Mouse (Mus musculus) spleen, postnatal 10 days (tissue): ENCODE measurements around the gene Suco.
A peak's percentile ranks its signal among the peaks of the same experiment; 100 is the strongest.

Experiments used
- DNase-seq, 2 experiments: peaks; one replicate each; pipeline ENCODE4 v3.0.0; 2021 to 2022; ENCODE audit warnings: low spot score in 2 of 2

The Suco gene

GRCm38 (mm10) chr1:161791854-161792686 is 84.4 kb downstream of the Suco start:
- no peak for DNase-seq

- no peak for DNase-seq
These were observed 88.1 kb downstream of the Suco start, which contains the start of gene Fasl for GRCm38 (mm10) chr1:161788339-161788738. Gene Fasl (minus strand): TSS chr1:161788495.

GRCm38 (mm10) chr1:161782725-161783124 is 93.8 kb downstream of the Suco start:
- DNase-seq, result no peak

- DNase-seq, result no peak
These were observed 94.9 kb downstream of the Suco start for GRCm38 (mm10) chr1:161781594-161781993.

GRCm38 (mm10) chr1:161779057-161779456 is 97.4 kb downstream of the Suco start:
- DNase-seq, result no peak

GRCm38 (mm10) chr1:161775151-161775550 is 101.3 kb downstream of the Suco start:
- DNase-seq, result no peak

GRCm38 (mm10) chr1:161771293-161771692 is 105.2 kb downstream of the Suco start:
- DNase-seq, result no peak

- no peak for DNase-seq
These were observed 107.2 kb downstream of the Suco start for GRCm38 (mm10) chr1:161769329-161769728.

- peak in 1 of 2 experiments; percentile 51 for DNase-seq
These were observed 109.4 kb downstream of the Suco start for GRCm38 (mm10) chr1:161767101-161767524.

- peak; percentile 57 to 91 for DNase-seq
These were observed 109.8 kb downstream of the Suco start for GRCm38 (mm10) chr1:161766656-161767055.
